Mouse (Mus musculus): ENCODE data around the gene Lexm. TPM values are rescaled to one million over a fixed set of nuclear protein-coding genes. Genes with fewer than 3 reads are reported as not detected.
A peak's percentile ranks its signal among the peaks of the same experiment; 100 is the strongest.

The Lexm gene
- polyA plus RNA-seq (2012): not detected in 2 replicates

DNA sequence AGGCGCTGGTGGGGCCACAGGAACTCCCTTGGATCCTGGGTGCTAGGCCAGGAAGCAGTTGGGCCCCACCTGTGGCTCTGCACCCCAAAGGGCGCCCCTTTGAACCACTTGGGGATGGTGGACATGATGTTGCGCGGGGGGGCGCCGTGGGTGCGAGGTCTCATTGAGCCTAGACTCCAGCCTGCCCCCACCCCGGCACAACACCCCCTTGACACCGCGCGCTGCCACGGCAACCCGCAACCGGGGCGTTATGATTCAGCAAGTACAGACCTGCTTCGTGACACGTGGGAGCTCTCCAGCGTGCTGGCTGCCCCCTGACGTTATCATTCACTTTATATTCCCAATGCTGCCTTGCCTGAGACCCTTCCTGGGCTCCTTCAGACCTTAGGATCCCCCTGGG, at the start of gene Lexm:
TSS of gene Lexm (minus strand) at position 186 of the 400 bp plus-strand sequence.
- H3K4me1 ChIP-seq (ENCODE audit: control insufficient read depth): peaks cover 52% of the 10 kb centered on the region
- H3K9me3 ChIP-seq (ENCODE audit: control insufficient read depth, low read length): peaks cover 5% of the 10 kb centered on the region; the same call in 1 of the 2 replicates
- peaks cover 31% of the 10 kb centered on the region for H3K27me3 ChIP-seq (ENCODE audit: control insufficient read depth)
- TF ChIP-seq GATA1 (IDR thresholded peaks at IDR 0.05; ENCODE audit: low read length) (no peak), TAL1 (IDR thresholded peaks at IDR 0.05; ENCODE audit: low read length) (no peak)
- H3K4me3 ChIP-seq (replicated peaks): peak within 1 kb of the TSS; percentile 6
- no peaks in the 10 kb centered on the region for H3K36me3 ChIP-seq (ENCODE audit: control insufficient read depth)

DNA sequence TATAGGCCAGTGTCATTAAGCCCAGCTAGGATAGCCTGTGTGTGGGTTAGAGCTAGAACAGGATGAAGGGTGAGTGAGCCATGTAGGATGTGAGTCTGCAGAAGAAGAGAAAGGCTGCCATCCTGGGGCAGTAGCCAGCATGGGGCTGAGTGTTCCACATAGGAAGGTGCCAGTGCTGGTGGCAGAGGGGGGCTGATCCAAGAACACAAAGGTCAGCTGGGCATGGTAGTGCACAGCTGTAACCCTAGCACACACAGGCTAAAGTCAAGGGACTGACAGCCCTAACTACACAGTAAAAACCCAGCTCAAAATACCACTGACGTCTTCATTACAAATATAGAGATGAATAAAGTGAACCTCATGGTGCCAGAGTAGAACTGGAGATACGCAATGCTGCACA, 49.5 kb upstream of the Lexm start:
- no peak overlapping the region for H3K4me3 ChIP-seq (replicated peaks)
- H3K36me3 ChIP-seq (ENCODE audit: control insufficient read depth): peaks cover 100% of the 10 kb centered on the region
- no peaks in the 10 kb centered on the region for H3K9me3 ChIP-seq (ENCODE audit: control insufficient read depth, low read length)
- no peak for TF ChIP-seq GATA1 (IDR thresholded peaks at IDR 0.05; ENCODE audit: low read length)
- TF ChIP-seq TAL1 (IDR thresholded peaks at IDR 0.05; ENCODE audit: low read length): no peak
- H3K4me1 ChIP-seq (ENCODE audit: control insufficient read depth): no peaks in the 10 kb centered on the region
- no peaks in the 10 kb centered on the region for H3K27me3 ChIP-seq (ENCODE audit: control insufficient read depth)

DNA sequence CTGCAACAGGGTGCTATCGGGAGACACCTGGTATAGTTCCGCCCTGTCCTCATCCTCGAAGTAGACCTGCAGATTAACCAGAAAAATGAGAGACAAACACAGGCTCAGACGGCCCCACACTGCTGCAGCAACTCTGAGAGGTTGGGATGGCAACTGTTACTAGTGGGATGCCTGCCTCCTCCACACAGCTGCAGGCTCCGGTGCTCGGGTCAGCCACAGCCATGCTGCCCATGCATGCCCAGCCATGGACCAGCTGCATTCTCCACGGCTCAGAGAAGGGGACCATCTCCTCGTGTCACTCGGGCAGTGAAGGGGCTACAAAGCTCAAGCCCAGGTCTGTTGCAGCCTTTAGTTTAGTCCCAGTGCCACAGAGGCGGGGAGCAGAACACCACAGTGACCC, 48.6 kb upstream of the Lexm start:
- Histone ChIP-seq H3K27me3 (ENCODE audit: control insufficient read depth) (no peaks in the 10 kb centered on the region), H3K9me3 (ENCODE audit: control insufficient read depth, low read length) (no peaks in the 10 kb centered on the region)

DNA sequence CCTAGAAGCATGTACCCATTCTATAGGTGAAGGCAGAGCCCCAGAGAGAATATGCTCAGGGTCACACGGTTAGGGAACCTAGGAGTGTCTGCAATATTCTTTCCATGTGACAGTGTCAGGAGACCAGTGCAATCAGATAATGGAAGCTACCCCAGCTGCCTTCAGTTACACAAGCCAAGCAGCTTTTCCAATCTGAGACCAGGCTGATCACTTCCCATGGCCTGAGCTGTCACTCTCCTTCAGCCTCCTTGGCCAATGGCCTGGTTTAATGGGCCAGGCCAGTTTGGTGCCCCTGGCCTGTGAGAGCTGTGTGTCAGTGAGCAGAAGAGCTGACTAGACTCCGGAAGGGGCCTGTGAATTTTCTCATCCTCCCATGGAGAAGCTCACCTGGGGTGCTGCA, 48.2 kb upstream of the Lexm start:
- Histone ChIP-seq H3K4me1 (ENCODE audit: control insufficient read depth) (no peaks in the 10 kb centered on the region), H3K36me3 (ENCODE audit: control insufficient read depth) (peaks cover 100% of the 10 kb centered on the region), H3K9me3 (ENCODE audit: control insufficient read depth, low read length) (no peaks in the 10 kb centered on the region), H3K27me3 (ENCODE audit: control insufficient read depth) (no peaks in the 10 kb centered on the region), H3K4me3 (replicated peaks) (no peak overlapping the region)
- no peak for TF ChIP-seq TAL1 (IDR thresholded peaks at IDR 0.05; ENCODE audit: low read length)
- TF ChIP-seq GATA1 (IDR thresholded peaks at IDR 0.05; ENCODE audit: low read length): no peak

More for the DNA sequence above, 48.6 kb upstream of the Lexm start:
- TF ChIP-seq GATA1 (IDR thresholded peaks at IDR 0.05; ENCODE audit: low read length): no peak
- no peak for TF ChIP-seq TAL1 (IDR thresholded peaks at IDR 0.05; ENCODE audit: low read length)
- H3K4me3 ChIP-seq (replicated peaks): no peak overlapping the region
- H3K4me1 ChIP-seq (ENCODE audit: control insufficient read depth): no peaks in the 10 kb centered on the region
- peaks cover 100% of the 10 kb centered on the region for H3K36me3 ChIP-seq (ENCODE audit: control insufficient read depth)

DNA sequence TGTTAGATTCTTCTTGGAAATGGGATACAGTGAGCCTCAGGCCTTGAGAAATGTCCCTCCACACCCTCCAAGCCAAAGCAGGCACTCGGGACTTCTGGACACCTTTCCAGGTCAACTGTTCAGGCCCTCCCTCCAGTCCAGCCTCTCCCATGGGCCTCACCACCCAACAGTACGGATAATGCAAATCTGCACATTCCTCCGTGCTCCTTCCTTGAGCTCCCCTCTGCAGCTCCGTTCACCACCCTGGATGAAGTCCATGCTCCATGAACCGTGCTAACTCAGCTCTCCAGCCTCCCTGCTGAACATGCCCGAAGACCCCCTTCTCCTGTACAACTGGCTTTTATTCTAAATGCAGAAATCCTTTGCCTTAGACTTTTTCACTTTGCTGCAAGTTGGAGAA, 47.7 kb upstream of the Lexm start:
- TF ChIP-seq TAL1 (IDR thresholded peaks at IDR 0.05; ENCODE audit: low read length) (no peak), GATA1 (IDR thresholded peaks at IDR 0.05; ENCODE audit: low read length) (no peak)
- Histone ChIP-seq H3K4me1 (ENCODE audit: control insufficient read depth) (no peaks in the 10 kb centered on the region), H3K27me3 (ENCODE audit: control insufficient read depth) (no peaks in the 10 kb centered on the region), H3K36me3 (ENCODE audit: control insufficient read depth) (peaks cover 100% of the 10 kb centered on the region), H3K9me3 (ENCODE audit: control insufficient read depth, low read length) (no peaks in the 10 kb centered on the region), H3K4me3 (replicated peaks) (no peak overlapping the region)

DNA sequence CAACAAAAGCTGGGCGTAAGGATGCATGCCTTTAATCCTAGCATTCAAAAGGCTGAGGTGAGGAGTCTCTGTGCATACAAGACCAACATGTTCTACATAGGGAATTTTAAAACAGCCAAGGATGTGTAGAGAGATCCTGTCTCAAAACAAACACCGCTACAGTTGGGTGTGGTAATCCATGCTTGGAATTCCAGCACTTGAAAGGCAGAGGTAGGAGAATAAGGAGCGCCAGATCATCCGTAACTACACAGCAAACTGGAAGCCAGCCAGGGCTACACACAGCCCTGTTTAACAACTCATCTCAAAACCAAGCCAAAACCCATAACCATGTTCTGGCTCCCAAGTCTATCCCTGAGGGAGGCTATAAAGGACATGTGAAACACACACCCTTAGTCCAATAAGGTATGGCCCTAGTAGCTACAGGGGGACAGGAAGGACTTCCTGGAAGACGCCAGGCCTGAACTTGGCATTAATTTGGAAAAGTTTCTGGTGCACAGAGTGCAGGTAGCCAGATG, 47.0 kb upstream of the Lexm start:
- Histone ChIP-seq H3K4me1 (ENCODE audit: control insufficient read depth) (no peaks in the 10 kb centered on the region), H3K36me3 (ENCODE audit: control insufficient read depth) (peaks cover 100% of the 10 kb centered on the region), H3K27me3 (ENCODE audit: control insufficient read depth) (no peaks in the 10 kb centered on the region), H3K4me3 (replicated peaks) (no peak overlapping the region), H3K9me3 (ENCODE audit: control insufficient read depth, low read length) (no peaks in the 10 kb centered on the region)
- TF ChIP-seq GATA1 (IDR thresholded peaks at IDR 0.05; ENCODE audit: low read length): no peak
- no peak for TF ChIP-seq TAL1 (IDR thresholded peaks at IDR 0.05; ENCODE audit: low read length)

DNA sequence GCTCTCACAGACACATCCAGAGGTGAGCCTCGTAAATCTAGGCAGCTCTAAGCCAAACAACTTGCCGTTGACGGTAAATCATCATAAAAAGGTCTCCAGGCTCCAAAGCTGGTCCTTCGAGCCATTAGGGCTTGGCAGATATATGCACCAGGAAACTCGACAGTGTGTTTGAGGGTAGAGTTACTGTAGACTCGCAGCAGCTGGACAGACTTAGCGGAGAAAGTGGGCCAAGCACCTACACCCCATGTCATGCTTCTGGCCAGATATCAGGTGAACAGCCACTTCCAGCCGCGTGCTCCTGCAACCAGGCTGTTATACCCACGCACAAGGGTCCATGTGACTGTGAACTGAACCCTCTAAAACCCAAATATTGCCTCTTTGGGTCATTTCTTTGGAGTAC, 38.6 kb upstream of the Lexm start:
- TF ChIP-seq GATA1 (IDR thresholded peaks at IDR 0.05; ENCODE audit: low read length): no peak
- H3K4me3 ChIP-seq (replicated peaks): no peak overlapping the region
- H3K27me3 ChIP-seq (ENCODE audit: control insufficient read depth): no peaks in the 10 kb centered on the region
- no peaks in the 10 kb centered on the region for H3K9me3 ChIP-seq (ENCODE audit: control insufficient read depth, low read length)
- peaks cover 60% of the 10 kb centered on the region for H3K36me3 ChIP-seq (ENCODE audit: control insufficient read depth)
- peaks cover 30% of the 10 kb centered on the region for H3K4me1 ChIP-seq (ENCODE audit: control insufficient read depth)

DNA sequence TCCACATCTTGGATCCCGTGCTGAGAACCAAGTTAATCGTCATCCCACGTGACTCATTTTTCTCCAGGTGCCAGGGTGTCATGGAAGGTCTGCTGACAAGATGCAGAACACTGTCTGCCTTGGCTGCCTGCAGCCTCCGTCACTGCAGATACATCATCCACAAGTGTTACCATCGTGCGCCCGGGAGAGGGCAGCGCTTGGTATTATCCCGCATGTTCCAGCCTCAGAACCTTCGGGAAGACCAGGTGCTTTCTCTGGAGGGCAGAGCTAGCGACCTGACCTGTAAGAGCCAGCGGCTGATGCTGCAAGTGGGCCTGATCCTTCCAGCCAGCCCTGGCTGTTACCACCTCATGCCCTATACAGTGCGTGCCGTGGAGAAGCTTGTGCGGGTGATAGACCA, 36.0 kb upstream of the Lexm start:
- H3K9me3 ChIP-seq (ENCODE audit: control insufficient read depth, low read length): 0 out of 2 replicates have a peak, but pooled peaks cover 2% of the 10 kb centered on the region
- TF ChIP-seq GATA1 (IDR thresholded peaks at IDR 0.05; ENCODE audit: low read length): no peak
- no peak for TF ChIP-seq TAL1 (IDR thresholded peaks at IDR 0.05; ENCODE audit: low read length)
- H3K4me3 ChIP-seq (replicated peaks): no peak overlapping the region
- peaks cover 37% of the 10 kb centered on the region for H3K36me3 ChIP-seq (ENCODE audit: control insufficient read depth)
- H3K4me1 ChIP-seq (ENCODE audit: control insufficient read depth): peaks cover 35% of the 10 kb centered on the region
- H3K27me3 ChIP-seq (ENCODE audit: control insufficient read depth): no peaks in the 10 kb centered on the region

DNA sequence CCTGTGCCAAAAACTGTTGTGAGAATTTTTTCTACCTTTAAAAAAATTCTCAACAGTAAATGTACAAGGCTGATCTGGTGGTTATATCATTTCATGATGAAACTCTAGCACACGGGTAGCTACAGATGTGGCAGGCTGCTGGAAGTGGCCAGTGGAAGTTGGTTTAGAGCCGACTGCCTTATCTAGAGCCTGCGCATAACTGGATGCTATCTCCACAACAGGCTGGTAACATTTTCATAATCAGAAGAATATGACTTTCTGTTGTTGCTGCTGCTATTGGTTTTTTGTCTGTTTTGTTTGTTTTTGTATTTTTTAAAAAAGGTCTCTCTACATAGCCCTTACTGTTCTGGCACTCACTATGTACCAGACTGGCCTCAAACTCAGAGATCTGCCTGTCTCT, 35.5 kb upstream of the Lexm start:
- Histone ChIP-seq H3K4me3 (replicated peaks) (no peak overlapping the region), H3K9me3 (ENCODE audit: control insufficient read depth, low read length) (0 out of 2 replicates have a peak, but pooled peaks cover 2% of the 10 kb centered on the region), H3K27me3 (ENCODE audit: control insufficient read depth) (0 out of 2 replicates have a peak, but pooled peaks cover 3% of the 10 kb centered on the region), H3K36me3 (ENCODE audit: control insufficient read depth) (peaks cover 35% of the 10 kb centered on the region), H3K4me1 (ENCODE audit: control insufficient read depth) (peaks cover 35% of the 10 kb centered on the region)
- TF ChIP-seq TAL1 (IDR thresholded peaks at IDR 0.05; ENCODE audit: low read length): no peak
- TF ChIP-seq GATA1 (IDR thresholded peaks at IDR 0.05; ENCODE audit: low read length): no peak

All from erythroblast, embryonic 14.5 days (primary cell).